Mouse (Mus musculus) adrenal gland, adult 2 months (tissue): Measurements from ENCODE around the gene Lrrc74a. TPM values are rescaled to one million over a fixed set of nuclear protein-coding genes. Genes with fewer than 3 reads are reported as not detected.

Experiments
- DNase-seq: peaks from one replicate; pipeline ENCODE4 v3.0.0; 2021
- polyA plus RNA-seq: library from polyadenylated mRNA; depleted of rRNA; stranded (reverse); fragments of >200 nt; gene quantifications from 2 replicates; pipeline ENCODE4 v1.2.3, GENCODE M21; 2012
- total RNA-seq, 2 experiments: library from RNA; stranded (reverse); gene quantifications; 2 replicates each; pipeline ENCODE4 v1.2.3; 2021

Lrrc74a gene
- total and polyA plus RNA-seq, 3 experiments, result not detected

- DNase-seq, result no peak
Measured at GRCm38 (mm10) chr12:86786149-86787019, 52.2 kb downstream of the Lrrc74a start.

GRCm38 (mm10) chr12:86787020-86787553 is 52.9 kb downstream of the Lrrc74a start:
- DNase-seq, result peak; percentile 91

- peak; percentile 88 for DNase-seq
Measured at GRCm38 (mm10) chr12:86790100-86790848, 56.1 kb downstream of the Lrrc74a start.

- peak; percentile 95 for DNase-seq
Measured at GRCm38 (mm10) chr12:86790849-86791127, 56.6 kb downstream of the Lrrc74a start.

DNA sequence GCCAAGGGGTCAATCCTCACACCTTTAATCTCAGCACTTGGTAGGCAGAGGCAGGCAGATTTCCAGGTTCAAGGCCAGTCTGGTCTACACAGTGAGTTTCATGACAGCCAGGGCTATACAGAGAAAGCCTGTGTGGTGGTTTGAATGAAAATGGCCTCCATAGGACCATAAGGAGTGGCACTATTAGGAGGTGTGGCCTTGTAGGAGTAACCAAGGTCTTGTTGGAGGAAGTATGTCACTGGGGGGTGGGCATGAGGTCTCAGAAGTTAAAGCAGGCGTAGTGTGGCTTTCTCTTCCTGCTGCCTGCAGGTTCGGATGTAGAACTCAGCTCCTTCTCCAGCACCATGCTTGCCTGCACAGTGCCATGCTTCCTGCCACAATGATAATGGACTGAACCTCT is 57.8 kb downstream of the Lrrc74a start:
- no peak for DNase-seq

DNA sequence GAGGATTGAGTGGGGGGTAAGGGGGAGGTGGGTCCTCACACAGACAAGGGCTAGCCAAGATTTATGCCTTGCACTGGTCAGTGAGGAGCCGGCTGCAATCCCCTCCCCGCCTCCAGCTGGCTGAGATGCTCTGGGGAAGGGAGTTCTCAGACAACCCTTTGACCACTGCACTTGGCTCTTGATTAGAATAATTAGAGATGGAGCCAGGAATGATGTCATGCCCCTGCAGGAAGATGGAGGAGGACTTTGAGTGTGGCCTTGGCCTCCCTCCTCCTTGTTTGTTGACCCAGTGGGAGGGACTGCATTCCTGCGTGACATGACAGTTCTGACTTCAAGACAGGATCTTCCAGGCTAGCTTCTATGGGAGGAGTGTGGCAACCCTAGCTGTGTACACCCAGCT is 59.7 kb downstream of the Lrrc74a start:
- peak; percentile 84 for DNase-seq

- no peak for DNase-seq
Measured at GRCm38 (mm10) chr12:86794331-86794730, 60.2 kb downstream of the Lrrc74a start.

- no peak for DNase-seq
Measured at GRCm38 (mm10) chr12:86795076-86795837, 61.1 kb downstream of the Lrrc74a start.

DNA sequence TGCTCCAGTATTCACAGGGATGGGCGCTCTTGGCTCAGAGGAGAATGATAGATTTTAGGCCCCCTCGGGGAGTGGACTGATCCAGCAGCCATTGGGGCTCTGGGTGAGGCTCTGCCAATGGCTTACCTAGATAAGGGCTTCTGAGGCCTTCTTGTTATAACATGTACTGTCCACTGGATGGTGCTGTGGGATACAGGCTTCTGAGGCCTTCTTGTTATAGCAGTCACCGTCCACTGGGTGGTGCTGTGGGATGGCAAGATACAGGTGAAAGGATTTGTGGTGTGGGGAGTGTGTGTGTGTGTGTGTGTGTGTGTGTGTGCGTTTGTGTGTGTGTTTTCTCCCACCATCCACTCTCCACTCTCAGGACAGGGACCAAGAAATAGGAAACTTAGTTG is 61.7 kb downstream of the Lrrc74a start:
- peak; percentile 84 for DNase-seq

- DNase-seq, result no peak
Measured at GRCm38 (mm10) chr12:86796351-86796750, 62.2 kb downstream of the Lrrc74a start.

DNA sequence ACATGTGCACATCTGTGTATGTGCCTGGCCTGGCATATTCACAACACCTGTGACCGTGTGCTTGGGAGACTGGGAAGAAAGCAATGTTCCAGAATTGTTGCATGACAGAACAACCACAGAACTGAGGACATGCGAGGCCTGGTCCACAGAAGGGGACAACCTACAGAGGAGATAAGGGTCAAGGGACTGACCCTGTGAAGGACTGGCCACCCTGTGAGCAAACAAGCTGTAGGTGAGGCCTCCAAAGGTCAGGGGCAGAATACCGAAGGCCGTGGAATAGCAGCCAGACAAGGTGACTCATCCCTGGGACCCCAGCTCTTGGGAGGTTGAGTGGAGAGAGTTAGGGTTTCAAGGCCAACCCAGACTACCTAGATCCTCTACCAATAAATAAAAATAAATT is 63.6 kb downstream of the Lrrc74a start:
- peak; percentile 61 for DNase-seq

- DNase-seq, result peak; percentile 86
Measured at GRCm38 (mm10) chr12:86798773-86799540, 64.8 kb downstream of the Lrrc74a start.

DNA sequence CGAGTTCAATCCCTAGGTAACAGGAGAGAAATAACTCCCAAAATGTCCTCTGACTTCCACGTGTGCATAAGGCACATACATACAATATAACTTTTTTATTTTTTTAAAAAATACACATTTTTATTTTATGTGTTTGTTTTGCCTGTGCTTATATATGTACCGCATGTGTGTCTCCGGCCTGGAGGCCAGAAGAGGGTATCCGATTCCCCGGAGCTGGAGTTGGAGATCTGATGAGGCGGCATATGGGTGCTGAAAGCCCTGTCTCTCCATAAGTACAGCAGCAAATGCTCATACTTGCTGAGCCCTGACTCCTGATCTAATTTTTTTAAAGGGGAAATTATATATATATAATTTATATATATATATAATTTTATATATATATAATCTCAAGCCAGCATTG is 65.6 kb downstream of the Lrrc74a start:
- DNase-seq, result no peak

- peak; percentile 70 for DNase-seq
Measured at GRCm38 (mm10) chr12:86800336-86800735, 66.2 kb downstream of the Lrrc74a start.

DNA sequence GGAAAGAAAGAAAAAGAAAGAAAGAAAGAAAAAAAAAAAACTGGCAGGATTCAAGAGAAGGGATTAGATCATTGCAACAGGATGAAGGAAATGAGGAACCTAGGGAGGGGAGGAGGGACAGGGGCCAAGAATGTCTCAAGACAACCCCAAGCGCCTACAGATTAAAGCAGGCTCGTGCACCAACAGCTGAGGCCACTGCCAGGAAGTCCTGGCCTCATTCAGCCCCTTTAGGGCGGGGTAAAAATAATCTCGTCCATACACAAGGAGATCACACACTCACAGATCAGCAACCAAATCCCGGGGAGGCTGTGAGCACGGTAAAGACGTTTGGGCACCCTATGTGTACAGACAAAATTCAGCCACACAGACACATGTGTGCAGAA is 66.6 kb downstream of the Lrrc74a start:
- no peak for DNase-seq

DNA sequence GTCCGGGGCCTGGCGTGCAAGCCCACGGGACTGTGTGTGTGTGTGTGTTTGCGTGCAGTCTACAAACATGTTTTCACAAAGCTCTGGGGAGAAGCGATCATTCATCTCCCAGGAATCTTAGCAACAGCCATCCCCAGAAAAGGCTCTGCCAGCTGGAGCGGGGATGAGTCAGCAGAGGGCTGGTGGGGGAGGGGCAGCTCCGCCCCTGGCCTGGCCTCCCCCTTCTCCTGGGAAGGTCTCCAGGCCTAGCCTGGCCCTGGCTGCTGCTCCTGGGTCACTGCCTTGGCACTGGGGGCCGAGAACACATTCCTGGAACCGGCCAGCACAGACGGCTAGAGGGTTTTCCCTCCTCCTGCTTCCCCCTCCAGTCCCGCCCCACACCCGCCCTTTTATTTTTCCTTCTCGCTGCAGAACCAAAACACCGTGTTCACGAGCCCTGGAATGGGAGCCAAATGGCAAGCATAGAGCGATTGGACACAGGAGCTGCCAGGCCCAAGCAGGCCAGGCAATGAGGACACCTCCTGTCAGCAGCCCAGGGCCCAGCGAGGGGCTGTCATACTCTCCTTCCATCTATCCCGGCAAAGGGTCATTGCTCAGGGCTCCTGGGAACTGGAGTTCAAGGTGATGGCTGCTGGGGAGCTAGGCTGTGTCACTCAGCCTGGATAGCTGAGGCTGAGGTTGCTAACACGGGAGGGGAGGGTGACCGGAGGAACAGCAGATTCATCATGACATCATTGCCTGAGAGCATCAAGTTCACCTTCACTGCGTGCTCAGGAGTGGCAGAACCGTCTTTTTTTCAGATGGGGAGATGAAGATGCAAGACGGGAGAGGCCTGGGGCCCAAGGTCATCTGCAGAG is 67.2 kb downstream of the Lrrc74a start:
- peak; percentile 100 for DNase-seq

- DNase-seq, result peak; percentile 76
Measured at GRCm38 (mm10) chr12:86802005-86802671, 68.0 kb downstream of the Lrrc74a start.

DNA sequence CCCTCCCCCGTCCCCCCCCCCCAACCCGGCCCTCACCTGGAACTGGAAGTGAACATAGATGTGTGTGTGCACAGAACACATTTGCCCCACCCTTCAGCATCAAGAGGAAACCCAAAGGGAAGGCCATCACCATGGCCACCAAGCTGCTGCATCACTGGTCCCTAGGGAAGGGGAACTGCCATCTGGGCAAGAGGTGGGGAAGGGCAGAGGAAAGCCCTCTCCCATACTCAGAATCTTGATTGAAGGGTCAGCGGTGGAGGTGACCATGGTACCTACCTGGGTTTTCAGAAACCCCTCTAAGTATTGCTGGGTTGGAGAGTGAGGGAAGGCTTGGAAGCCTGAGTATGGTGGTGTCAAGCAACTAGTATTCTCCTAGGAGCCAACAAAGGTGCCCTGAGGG is 68.7 kb downstream of the Lrrc74a start:
- no peak for DNase-seq

DNA sequence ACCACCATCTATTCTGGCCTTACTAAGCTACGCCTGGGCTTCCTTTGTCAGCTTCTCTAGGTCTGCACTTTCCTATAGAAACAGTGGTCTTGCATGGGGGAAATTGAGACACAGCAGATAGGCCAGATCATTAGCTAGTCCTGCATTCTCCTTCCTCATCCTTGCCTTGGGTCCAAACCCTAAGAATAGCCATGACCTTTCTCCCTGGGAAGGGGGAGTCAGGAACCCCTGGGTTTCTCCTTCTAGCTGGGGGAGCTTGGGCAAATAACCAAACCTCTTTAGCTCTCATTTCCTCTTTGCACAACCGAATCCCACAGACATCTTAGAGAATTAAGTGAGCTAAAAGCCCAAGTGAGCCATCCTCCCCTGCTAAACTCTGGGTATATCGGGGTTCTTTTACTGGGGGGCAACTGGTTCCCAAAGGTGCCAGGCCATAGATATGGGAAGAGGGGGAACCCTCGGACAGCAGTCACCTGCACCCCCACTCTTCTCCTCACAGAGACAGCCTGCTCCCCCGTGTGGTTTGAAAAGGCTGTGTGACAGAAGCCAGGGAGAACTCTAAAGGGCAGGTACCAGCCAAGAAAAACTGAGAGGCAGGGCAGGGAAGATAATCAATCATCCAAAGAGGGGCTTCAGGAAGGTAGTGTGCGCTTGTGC is 69.6 kb downstream of the Lrrc74a start:
- DNase-seq, result no peak

GRCm38 (mm10) chr12:86804308-86804700 is 70.1 kb downstream of the Lrrc74a start:
- DNase-seq, result no peak
